Mouse (Mus musculus): Measurements from ENCODE around the gene Sugct. TPM values are rescaled to one million over a fixed set of nuclear protein-coding genes. Genes with fewer than 3 reads are reported as not detected.
"Not testable (repeated sequence)": the region's sequence is repeated elsewhere in the genome, so short reads cannot be mapped to it uniquely, and the experiment has no call there.

The Sugct gene
- total RNA-seq, 2 experiments from 2014 or later = 0.79 to 1.5 TPM

DNA sequence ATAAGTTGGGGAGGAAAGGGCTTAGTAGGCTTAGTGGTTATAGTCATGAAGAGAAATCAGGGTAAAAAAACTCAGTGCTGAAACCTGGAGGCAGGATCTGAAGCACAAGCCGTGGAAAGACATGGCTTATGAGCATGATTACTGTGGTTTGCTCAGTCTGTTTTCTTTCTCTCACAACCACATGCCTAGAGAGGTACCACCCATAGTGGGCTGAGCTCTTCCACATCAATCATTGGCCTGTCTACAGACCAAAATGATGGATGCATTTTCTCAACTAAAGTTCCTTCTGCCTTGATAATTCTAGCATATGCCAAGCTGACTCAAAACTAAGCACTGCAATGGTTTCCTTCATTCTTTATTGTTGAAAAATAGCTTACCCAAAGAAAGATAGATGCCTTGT is 817.3 kb downstream of the Sugct start:
- DNase-seq = no peak

GRCm38 (mm10) chr13:16859986-16860385 is 835.4 kb downstream of the Sugct start:
- DNase-seq = no peak

DNA sequence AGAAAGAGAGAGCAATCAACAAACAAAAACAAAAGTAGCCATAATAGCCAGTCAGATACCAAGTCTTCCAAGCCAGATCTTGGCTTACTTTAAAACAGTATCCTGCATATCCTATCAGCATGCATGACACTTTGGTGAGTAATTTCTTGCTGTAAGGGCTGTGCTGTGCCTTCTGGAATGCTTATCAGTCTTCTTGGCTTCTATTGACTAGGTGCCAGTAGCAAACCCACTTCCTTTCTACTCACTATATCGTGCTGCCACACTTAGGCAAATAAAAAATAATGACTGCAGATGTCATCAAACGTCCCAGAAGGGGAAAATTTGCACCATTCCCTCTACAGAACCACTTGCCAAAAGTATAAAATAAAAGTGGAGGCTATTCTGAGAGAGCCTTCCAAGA is 848.1 kb downstream of the Sugct start:
- no peak for DNase-seq

GRCm38 (mm10) chr13:16840994-16841393 is 854.4 kb downstream of the Sugct start:
- no peak for DNase-seq

DNA sequence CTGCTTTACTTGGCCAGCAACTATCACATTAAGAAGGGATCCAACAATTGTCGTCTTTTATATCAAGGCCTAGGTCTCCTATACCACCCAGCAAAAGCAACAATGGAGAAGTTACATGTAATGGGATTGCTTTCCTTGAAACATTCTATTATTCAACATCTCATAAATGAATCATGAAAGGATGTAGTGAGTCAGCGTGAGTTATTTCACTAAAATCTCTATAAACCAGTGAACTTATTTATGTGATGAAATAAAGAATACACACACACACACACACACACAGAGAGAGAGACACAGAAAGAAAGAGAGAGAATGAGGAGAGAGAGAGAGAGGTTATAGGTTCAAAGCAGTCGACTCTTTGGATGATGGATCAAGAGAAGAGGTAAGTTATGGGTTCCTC is 856.9 kb downstream of the Sugct start:
- no peak for DNase-seq

DNA sequence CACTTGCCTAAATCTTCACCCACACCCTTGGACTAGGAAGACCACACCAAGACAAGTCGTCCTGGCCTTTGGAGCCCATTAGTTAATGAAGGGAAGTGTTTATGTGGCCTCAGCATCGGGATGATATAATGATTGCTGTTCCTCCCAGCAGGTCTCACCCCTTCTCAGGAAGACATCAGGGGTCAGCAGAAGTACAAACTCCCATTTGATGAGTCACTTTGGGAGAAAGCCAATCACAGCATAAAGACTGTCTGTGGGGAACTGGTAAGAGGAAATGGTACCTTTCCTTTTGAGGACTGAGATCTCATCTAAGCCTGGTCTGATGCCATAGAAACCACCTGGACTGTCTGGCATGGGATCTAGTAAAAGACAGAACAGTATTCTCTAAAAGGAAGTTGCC is 860.2 kb downstream of the Sugct start:
- DNase-seq = no peak

GRCm38 (mm10) chr13:16833069-16833468 is 862.3 kb downstream of the Sugct start:
- no peak for DNase-seq

GRCm38 (mm10) chr13:16831840-16832239 is 863.5 kb downstream of the Sugct start:
- DNase-seq = no peak

- DNase-seq = not testable (repeated sequence)
Observed at GRCm38 (mm10) chr13:16830291-16830690, 865.1 kb downstream of the Sugct start.

DNA sequence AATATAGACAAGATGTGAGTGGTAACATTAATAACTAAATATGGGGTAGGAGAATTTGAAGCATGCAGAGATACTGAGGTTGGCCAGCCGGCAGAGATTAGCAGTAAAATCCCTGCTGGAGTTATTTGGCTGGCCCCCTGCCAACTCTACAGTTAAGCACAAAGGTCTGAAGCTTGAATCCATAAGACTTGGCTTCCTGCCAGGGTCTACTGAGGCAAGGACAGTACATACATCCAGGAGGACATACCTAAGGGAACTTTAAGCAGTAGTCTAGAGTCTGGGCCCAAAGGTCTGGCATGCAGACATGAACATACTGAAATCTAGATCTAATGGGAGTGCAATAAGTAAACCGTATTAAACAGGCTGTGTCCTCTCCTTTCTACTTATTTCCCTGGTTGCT is 865.8 kb downstream of the Sugct start:
- DNase-seq = no peak

DNA sequence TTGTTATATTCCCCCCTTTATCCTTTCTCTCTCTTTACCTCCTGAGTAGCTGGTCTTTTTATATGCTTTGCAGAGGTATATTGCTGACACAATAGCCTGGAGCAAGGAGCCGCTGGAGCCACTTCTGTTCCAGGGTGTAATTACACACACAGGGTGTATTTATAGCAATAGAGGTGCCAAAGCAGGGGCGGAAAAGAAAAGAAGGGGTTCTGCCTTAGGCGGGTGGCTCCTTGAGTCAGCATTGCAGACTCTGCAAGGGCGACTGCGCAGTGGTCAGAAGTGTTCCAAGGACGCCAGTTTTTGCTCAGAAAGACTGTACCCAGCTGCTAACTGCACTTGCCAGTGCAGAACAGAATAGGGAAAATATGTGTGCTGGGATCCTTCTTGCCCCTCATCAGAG is 869.7 kb downstream of the Sugct start:
- no peak for DNase-seq

GRCm38 (mm10) chr13:16821785-16822184 is 873.6 kb downstream of the Sugct start:
- DNase-seq = no peak

- DNase-seq = no peak
Observed at GRCm38 (mm10) chr13:16817471-16817870, 877.9 kb downstream of the Sugct start.

DNA sequence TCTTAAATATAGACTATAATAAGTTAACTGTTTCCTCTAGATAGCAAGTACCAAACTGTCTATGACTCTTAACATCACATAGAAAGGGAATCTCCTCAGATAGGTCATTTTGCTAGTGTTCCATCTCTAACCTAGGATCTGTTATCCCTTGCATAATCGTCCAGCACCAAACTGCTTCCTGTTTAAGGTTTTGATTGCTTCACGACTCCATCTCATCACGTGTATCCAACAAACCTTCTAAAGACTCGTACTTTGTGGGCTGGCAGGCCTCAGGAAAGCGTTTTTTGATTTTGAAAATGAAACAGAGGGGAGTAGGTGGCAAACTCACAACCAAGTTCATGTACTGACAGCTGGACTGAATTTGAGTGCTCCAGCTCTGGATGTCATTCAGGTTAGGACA is 878.6 kb downstream of the Sugct start:
- DNase-seq = no peak

- DNase-seq = no peak
Observed at GRCm38 (mm10) chr13:16812268-16812667, 883.1 kb downstream of the Sugct start.

Other genes with a start within 250 kb of the Sugct start
- gene Mplkip, start 361 bp downstream of the Sugct start, total RNA-seq (2021) = 1 to 10 TPM; 6.2 to 6.6 TPM
- 10 to 100 TPM; 24.7 to 27.3 TPM for gene Cdk13, start 109.5 kb upstream of the Sugct start, total RNA-seq (2021)
- 10 to 100 TPM; 37.2 to 37.6 TPM for gene Rala, start 248.7 kb upstream of the Sugct start, total RNA-seq (2021)